Mouse (Mus musculus): ENCODE measurements around the gene Rarg.
A peak's percentile ranks its signal among the peaks of the same experiment; 100 is the strongest.

Rarg gene

DNA sequence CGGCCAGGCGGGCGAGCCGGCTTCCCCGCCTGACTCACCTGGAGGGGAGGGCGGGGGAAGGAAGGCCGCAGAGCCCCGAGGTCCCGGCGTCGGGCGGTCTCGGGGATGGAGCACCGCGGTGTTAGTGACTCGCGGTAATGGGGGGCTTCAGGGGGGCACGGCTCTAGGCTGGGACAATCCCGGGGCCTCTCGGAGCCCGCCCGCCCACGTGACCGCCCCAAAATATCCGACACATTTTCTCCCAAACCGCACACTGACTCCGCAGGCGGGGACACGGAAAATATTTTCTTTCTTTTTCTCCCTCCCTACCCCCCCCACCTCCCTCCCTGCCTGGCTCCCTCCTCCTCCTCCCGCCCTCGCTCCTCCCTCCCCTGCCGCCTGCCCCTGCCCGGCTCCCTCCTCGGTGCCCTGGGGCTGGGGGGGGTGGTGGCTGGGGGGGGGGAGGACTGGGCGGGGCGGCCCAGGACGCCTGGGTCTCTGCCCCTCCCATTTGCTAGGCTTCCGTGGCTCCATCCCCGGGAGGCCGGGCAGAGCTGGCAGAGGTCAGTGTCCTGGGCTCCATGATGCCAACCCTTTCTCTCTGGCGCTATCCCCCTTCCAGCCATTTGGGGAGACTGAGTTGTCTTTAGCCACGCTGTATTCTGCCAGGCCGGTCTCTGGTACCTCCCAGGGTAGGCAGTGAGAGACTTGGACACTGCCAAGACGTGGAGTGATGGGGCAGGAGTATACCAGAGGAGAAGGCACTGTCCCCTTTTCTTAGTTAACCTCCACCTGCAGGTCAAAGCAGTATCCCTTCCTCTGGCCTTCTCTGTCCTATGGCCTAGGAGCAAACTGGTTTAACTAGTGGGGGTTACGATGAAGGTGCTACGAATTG is at the start of gene Rarg:
Rarg (minus strand) TSS at position 316 of the 874 bp plus-strand sequence.
- ATAC-seq (ENCODE audit: insufficient number of reproducible peaks, low FRiP score, low TSS enrichment): peak; percentile 56

DNA sequence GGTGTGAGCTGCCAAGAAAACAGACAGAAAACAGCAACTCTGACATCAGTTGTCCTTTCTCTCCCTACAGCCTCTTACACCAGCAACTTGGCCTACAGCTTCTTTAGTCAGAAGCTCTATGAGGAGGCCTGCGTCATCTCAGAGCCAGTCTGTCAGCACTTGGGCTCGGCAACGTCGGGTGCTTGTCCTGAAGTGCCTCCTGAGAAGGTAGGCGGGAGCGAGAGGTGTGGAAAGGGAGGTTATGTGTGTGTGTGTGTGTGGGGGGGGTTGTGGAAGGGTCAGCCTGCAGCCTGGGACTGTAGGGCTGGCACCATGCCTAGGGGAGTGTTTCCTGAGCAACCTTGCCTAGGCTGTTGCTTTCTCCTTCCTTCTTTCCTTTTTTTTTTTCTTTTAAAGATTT is 45.2 kb upstream of the Rarg start:
- ATAC-seq (ENCODE audit: insufficient number of reproducible peaks, low FRiP score, low TSS enrichment): no peak

DNA sequence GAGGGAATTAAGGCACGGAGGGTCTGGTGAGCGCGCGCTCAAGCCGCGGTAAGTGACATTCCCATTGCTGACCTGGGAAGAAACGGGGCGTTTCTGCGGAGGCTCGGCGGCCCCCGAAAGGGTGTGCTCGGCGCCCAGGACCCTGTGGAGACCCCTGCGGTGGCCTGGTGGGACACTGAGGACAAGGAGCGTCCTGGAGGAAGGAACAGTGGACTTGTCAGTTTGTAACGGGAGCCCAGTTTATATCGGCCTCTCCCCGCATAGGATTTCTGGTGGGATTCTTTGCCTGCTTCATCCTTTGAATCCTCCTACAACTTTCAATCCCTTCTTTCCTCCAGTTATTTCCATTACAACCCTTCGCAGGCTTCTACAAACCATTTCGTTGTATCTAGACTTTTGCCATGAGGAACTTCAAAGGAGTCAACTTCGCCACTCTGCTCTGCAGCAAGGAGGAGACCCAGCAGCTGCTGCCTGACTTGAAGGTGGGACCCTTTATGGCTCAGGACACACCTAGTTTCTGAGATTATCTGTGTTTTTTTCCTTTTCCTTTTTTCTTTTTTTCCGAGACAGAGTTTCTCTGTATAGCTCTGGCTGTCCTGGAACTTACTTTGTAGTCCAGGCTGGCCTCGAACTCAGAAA is 39.2 kb upstream of the Rarg start:
- ATAC-seq (ENCODE audit: insufficient number of reproducible peaks, low FRiP score, low TSS enrichment): peak; percentile 60; the same call in 1 of the 2 replicates

DNA sequence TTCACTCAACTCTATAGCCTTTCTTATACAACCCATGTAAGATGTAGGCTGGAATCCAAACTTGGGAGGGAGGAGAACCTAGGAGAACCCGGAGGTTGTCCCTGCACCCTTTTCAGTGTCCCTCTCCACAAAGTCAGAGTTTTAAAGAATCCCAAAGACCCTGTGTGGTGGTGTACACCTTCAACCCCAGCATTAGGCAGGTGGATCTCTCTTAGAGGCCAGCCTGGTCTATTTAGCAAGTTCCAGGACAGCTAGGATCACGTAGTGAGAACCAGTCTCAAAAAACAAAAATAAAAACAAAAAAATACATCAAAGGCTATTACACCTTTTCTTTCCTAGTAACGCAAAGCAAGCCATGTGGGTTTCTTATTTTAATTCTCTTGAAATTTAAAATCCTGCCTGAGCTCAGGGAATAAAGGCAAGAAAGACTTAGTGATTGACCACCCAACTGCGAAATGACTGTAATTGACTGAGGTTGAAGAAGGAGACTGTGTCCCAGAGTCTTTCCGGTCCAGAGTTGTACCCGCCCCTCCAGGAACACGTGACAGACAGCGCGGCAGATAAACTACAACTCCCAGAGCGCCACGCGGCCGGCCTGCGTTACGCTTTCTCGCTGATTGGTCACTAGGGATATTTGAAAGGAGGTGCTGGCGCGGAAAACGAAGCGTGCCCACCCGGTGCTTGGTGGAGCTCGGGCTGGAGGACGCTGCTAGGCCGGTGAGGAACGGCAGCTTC is 38.5 kb upstream of the Rarg start, which contains the start of gene Espl1:
Espl1 (plus strand) TSS at position 634 of the 735 bp plus-strand sequence.
- ATAC-seq (ENCODE audit: insufficient number of reproducible peaks, low FRiP score, low TSS enrichment): peak; percentile 99

DNA sequence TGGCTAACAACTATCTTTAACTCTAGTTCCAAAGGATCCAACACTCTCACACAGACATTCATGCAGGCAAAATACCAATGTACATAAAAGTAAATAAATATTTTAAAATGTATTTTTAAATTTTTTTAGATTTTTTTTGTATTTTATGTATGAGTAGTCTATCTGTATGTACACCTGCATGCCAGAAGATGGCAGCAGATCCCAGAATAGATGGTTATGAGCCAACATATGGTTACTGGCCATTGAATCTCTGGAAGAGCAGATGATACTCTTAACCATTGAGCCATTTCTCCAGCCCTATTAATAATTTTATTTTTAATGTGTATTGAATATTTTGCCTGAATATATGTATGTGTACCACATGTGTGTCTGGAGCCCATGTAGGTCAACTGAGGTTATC is 30.1 kb upstream of the Rarg start:
- no peak for ATAC-seq (ENCODE audit: insufficient number of reproducible peaks, low FRiP score, low TSS enrichment)

DNA sequence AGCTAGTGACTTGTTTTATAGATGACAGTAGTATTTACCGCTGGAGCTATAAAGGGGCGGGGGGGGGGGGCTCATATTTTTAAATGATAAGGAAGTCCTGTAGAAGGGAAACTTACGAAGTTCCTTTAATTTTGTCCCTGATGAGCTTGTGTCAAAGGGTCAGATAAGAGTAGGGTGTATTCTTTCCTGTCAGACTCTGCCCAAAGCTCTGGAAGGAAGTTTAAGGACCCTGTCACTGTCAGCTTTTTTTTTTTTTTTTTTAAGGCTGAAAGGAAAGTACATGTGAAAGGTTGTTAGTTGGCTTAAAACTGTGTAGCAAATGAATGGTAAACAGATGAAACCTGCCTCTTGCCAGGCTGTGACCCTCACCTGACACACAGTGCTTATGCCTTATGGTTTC is 26.3 kb upstream of the Rarg start:
- ATAC-seq (ENCODE audit: insufficient number of reproducible peaks, low FRiP score, low TSS enrichment): no peak

DNA sequence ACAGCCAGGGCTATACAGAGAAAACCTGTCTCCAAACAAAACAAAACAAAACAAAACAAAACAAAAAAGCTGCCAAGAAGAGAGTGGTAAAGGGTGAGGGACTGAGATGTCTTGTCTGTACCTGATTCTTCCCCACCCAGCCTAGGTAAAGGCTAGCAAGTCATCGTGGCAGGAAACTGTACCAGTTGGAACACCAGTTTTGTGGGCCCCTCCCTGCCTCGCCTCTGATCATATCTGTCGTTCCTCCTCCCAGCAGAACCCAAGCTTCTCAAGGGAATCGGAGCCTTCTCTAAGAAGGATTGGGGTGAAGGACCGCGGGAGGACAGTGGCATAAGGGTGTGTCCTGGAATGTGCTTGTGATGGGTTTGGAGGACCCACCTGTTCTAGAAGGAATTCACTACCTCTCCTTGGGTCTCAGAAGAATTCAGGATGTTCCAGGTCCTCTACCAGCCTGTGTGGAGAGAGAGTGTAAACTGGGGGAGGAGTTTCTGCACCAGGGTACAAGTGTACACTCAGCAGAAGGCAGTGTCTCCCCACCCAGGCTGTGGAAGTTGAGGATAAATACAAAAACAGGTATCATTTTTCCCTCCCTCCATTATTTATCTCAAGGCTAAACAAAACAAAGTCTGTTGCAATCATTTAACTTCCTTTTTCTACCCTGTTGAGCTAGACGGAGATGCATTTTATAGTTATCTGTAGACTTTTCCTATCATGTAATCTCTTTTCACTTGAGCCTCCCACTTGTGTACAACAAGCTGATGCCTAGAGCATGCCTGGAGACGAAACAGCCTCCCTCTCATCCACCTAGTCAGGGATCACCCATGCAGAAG is 25.4 kb upstream of the Rarg start:
- ATAC-seq (ENCODE audit: insufficient number of reproducible peaks, low FRiP score, low TSS enrichment): no peak

DNA sequence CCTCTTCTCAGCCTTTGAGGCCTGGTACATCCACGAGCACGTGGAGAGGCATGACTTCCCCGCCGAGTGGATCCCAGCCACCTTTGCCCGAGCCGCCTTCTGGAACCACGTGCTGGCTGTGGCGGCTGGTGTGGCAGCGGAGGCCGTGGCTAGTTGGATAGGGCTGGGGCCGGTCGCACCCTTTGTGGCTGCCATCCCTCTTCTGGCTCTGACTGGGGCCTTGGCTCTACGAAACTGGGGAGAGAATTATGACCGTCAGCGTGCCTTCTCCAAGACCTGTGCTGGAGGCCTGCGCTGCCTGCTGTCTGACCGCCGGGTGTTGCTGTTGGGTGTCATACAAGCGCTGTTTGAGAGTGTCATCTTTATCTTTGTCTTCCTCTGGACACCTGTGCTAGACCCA is 23.3 kb upstream of the Rarg start:
- ATAC-seq (ENCODE audit: insufficient number of reproducible peaks, low FRiP score, low TSS enrichment): no peak

DNA sequence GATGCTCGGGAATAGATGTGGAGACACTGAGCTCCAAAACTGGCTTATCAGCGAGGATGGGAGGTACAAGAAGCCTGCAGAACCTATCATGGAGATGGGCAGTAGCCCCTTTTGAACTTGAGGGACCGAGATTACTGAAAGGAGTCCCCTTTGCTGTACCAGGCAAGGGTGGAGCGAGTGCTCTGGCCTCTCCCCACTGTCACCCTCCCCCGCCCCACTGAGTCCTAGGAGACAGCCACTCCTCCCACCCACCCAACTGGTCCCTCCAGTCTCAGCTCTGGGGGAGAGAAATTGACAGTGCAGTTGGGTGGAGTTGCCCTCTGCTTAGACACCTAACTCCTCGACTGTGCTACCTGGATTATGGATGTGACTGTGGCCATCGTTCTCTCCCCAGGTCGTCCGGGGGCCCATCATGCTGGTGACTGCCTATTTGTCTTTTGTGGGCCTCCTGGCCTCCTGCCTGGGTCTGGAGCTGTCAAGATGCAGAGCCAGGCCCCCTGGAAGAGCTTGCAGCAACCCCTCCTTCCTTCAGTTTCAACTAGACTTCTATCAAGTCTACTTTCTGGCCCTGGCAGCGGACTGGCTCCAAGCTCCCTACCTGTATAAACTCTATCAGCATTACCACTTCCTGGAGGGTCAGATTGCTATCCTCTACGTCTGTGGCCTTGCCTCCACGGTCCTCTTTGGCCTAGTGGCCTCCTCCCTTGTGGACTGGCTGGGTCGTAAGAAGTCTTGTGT is 22.6 kb upstream of the Rarg start:
- ATAC-seq (ENCODE audit: insufficient number of reproducible peaks, low FRiP score, low TSS enrichment): peak; percentile 38; the same call in 1 of the 2 replicates

DNA sequence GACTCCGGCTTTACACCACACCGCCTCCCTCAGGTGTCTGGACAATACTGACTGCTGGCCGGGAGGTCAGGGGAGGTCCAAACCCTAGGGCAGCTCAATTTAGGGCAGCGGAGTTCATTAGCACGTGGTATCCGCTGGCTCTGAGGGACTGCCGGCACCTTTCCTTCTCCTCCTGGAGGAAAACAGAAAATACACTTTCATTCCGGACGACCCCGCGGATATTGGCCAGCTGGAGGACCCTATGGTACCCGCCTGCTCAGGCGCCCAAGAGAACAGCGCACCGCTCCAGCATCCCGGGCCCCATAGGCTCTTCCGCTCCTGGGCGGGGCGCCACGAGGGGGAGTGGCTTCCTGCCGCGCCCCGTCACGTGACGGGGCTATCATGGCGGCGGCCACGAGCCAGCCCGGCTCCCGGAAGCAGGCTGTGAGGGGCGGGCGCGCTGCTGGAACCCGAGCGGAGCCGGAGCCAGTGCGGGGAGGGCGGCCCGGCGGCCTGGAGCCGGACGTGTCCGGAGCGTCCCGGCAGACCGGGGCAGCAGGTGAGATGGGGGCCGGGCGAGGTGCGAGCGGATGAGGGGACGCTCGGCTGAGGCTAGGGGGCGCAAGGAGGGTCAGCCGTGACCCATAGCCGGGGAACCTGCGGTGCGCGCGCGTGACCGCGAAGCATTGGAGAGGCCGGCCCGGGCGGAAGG is 21.9 kb upstream of the Rarg start, which contains the start of gene Mfsd5:
Mfsd5 (plus strand) TSS at position 363 of the 691 bp plus-strand sequence.
- peak; percentile 91 for ATAC-seq (ENCODE audit: insufficient number of reproducible peaks, low FRiP score, low TSS enrichment)

DNA sequence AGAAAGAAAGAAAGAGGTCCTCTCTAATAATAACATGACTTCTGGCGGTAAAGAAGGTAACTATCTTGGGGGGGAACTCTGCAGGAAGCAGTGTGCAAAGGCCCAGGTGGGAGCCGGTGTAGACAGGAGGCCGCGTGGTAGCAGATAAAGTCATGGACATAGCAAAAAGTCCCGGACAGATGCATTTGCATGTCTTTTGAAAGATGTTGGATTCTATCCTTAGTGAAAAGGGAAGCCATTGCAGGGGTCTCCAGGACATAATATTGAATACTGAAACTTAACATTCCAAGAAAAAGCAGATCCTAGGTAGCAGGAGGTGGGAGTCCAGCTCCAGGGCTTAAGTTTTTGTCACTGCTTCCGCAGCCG is 21.4 kb upstream of the Rarg start:
- ATAC-seq (ENCODE audit: insufficient number of reproducible peaks, low FRiP score, low TSS enrichment): no peak

DNA sequence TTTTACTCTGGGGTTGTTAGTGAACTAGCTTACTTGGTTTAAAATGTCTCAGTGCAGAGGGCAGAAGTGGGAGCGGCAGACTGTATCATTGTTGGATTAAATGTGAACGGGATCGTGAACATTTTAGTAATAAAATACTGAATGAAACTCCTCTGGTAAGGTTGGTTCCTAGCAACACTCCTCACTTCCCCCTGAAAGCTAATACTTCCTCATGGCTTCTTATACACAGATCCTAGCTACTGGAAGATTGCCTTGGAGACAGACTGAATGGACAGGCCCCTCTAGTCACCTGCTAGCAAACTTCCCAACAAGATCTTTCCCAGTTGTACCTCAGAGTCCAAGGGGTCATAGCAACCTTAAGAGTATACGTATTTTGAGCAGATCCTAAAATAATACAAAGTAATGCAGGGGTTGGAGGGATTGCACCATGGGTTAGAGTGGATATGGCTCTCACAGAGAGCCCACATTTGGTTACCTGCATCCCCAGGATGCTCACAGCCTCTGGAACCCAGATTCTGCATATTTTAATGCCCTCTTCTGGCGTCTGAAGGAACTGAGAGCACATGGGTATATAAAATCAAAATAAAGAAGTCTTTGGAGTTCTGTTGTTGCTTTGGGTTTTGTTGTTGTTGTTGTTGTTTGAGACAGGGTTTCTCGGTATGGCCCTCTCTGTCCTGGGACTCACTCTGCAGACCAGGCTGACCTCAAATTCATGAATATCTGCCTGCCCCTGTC is 16.8 kb upstream of the Rarg start:
- no peak for ATAC-seq (ENCODE audit: insufficient number of reproducible peaks, low FRiP score, low TSS enrichment)

DNA sequence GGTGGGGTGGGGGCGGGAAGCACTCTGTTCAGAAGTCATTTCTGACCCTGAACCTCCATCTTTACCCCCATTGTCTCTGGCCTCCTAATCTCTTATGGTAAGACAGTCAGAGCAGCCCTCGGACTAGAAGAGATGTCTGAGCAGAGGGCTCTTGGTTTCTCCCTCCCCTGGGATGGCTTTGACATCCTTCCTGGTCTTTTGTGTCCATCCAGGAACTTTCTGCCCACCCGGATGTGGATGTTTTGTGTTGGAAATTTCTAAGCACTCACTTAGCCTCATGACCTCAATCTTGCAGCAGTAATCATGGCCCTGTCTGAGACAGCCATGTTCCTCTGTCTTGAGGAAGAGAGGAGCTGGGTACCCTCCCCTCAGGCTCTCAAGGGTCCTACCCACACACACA is 14.1 kb upstream of the Rarg start:
- no peak for ATAC-seq (ENCODE audit: insufficient number of reproducible peaks, low FRiP score, low TSS enrichment)

DNA sequence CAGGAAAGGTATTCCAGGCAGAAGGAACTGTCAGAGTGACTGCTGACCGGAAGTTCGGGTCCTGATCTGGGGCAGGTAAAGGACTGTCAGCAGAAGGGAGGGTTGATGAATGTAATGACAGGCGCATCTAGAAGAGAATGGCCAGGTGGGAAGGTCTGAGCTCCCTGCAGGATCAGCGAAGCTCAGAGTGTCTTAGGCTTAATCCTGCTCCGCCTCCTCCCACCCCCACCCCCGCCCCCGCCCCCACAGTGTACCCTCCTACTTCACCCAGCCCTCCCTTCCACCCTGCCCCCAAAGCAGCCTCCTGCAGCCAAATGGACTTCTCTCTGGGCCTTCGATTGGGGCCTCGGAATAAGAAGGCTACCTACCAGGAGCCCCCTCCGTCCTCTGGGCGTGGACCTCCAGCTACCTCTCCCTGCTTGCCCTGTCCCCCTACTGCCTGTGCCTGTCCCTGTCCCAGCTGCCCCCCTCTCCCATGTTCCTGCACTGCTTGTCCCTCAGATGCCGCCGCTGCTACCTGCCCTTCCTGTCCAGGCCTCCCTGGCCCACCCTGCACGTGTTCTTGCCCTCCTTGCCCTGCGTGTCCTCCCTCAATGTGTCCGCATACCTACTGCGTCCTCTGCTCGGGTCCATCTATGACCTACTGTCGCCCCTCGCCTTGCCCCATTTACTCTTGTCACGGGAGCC is 13.1 kb upstream of the Rarg start, which contains the start of gene Gm9918:
Gm9918 (plus strand) TSS at position 290 of the 687 bp plus-strand sequence.
- no peak for ATAC-seq (ENCODE audit: insufficient number of reproducible peaks, low FRiP score, low TSS enrichment)

DNA sequence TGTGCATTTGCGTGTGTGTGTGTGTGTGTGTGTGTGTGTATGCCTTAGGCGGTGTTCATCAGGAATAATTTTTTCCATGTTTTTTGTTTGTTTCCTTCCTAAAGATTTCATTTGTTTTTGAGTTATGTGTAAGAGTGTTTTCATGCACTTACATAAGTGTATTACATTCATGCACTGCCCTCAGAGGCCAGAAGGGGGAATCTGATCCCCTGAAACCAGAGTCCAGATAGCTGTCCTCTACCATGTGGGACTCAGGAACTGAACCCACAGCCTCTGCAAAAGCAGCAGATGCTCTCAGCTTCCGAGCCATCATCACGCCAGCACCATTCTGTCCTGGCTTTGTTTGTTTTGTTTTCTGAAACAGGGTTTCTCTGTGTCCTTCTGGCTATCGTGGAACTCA is 8.2 kb upstream of the Rarg start:
- ATAC-seq (ENCODE audit: insufficient number of reproducible peaks, low FRiP score, low TSS enrichment): no peak

DNA sequence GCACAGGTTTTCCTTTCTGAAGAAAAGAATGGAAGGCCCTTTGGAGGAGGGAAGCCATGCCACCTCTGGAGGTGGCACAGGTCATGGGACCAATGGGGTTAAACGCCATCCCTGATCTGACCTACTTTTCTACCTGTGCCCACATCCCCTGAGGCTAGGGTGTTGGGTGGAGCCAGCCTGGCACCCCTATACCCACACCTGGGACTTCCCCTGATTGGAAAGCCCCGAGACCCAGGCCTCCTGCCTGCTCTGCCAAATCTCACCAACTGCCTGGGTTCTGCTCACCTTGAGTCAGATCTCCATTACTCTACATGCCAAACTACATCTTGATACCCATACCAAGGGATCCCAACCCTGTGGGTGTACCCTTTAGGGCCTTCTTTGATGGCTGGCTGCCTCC is 5.7 kb upstream of the Rarg start:
- no peak for ATAC-seq (ENCODE audit: insufficient number of reproducible peaks, low FRiP score, low TSS enrichment)

DNA sequence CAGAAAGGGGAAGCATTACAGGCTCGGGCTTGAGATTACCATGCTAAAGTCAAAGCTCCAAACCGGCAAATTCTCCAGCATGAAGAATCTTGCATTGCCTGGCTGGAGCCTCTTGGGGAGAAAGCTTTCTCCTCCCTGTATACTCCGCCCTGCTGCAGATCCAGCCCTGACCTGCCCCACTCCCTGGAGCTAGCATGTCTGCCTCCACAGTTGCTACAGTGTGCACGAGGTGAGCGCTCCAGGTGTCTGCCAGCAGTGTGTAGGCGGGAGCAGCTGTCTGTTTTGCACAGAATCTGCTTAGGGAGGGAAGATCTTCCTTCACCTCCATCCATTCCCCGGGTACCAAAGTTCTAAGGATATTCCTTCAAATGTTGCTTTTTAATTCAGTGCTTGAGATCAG is 5.3 kb upstream of the Rarg start:
- no peak for ATAC-seq (ENCODE audit: insufficient number of reproducible peaks, low FRiP score, low TSS enrichment)

Measured in cerebellum, adult (tissue).